Mouse (Mus musculus): ENCODE measurements around the gene Tubgcp4. TPM values are rescaled to one million over a fixed set of nuclear protein-coding genes. Genes with fewer than 3 reads are reported as not detected.

Gene Tubgcp4
- polyA plus RNA-seq, 1 experiment from 2014 or later = 58.6 TPM

DNA sequence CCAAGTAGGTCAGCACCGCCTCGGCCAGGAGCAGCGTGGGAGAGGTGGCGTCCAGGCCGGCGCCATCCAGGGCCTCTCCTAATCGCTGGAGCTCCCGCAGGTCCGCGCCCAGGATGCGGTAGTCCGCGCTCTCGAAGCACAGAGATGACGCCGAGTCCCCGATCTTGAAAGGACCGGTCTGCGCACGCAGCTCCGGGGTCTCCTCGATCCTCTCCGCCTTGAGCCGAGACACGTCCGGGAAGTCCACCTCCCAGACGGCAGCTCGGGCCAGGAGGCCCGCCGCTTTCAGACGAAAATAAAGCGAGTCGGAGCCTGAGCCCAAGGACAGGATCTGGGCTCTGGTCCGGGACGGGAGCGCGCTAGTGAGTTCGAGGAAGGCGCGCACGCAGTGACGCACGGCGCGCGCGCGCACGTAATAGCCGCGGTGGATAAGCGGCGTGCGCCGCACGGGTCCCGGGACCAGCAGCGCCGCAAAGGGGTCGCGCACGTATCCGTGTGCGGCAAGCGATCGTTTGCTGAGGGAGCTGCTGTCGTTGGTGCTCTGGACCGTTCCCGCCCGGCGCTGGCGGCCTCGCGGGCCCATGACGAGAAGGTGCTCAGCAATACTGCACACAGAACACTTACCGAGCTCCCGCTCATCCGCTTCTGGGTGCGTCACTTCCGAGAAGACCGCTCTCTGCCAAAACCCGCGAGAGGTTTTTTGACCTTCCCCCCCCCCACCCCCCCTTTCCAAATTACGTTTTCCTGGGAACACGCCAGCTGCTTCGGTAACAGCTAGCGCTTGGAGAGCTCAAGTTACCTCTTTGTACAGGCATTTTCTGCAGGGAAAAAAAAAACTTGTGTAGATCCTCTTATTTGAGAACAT, 30.2 kb upstream of the Tubgcp4 start, which contains the start of the genes Adal and Lcmt2:
Gene Adal, plus strand, starts transcription at position 411 of the 865 bp plus-strand sequence.
Gene Lcmt2, minus strand, starts transcription at position 636 of the 865 bp plus-strand sequence.
- peaks cover 15% of the 10 kb centered on the region for H3K4me1 ChIP-seq (ENCODE audit: control insufficient read depth, insufficient read depth, low read length)

DNA sequence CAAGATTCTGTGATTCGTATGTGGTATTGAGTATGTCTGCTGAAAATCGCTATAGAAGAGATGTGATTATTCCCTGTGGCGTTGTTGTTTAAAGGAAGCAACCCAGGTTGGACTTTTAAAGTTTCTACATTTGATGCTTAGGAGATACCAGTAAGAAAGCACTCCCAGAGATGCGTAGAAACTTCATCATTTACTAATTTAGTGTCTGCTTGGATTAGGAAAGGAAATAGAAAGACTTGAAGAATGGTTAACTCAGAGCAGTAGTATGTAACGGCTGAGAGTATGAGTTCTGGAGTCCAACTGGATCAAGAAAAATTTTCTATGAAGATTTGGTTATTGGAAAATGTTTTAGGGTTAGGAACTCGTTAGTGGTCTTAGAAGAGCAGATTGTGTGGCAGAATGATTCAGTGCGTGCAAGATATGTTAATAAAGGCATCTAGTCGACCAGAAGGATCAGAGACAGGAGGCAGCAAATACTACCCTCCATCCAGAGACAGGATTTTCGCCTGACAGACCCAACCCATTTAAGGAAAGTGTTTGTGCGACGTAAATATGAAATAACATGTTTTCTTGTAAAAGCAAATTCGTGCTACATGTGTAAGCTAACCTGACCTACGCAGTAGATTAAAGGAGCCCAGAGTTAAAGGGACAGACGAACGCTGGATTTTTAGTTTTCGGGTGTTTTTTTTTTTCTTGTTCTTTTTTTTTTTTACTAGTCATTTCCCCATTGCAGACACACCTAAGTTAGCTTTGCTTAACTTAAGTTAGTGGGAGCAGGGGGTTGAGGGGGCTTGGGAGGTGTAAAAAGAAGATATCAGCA, 29.0 kb upstream of the Tubgcp4 start:
- 69% methylated on average over 16 of the region's 16 CpGs for WGBS
- peaks cover 15% of the 10 kb centered on the region for H3K4me1 ChIP-seq (ENCODE audit: control insufficient read depth, insufficient read depth, low read length)

More for the DNA sequence above, 30.2 kb upstream of the Tubgcp4 start, which contains the start of the genes Adal and Lcmt2:
- Histone ChIP-seq H3K36me3 (ENCODE audit: control insufficient read depth, insufficient read depth, low read length) (peaks cover 12% of the 10 kb centered on the region; the same call in 1 of the 2 replicates), H3K4me2 (replicated peaks; ENCODE audit: low read depth, low read length) (peak within 1 kb of the TSS; percentile 96), H3K4me3 (ENCODE audit: low read depth, low read length) (peak within 1 kb of the TSS; percentile 57), H3K27ac (ENCODE audit: low read length) (peak within 1 kb of the TSS; percentile 98), H3K27me3 (ENCODE audit: control insufficient read depth, insufficient read depth, low read length) (no peaks in the 10 kb centered on the region), H3K9ac (replicated peaks; ENCODE audit: low read depth, low read length) (peak within 1 kb of the TSS; percentile 79), H3K9me3 (ENCODE audit: control insufficient read depth, low read depth, low read length) (0 out of 2 replicates have a peak, but pooled peaks cover 5% of the 10 kb centered on the region)
- under 1% methylated on average over 86 of the region's 87 CpGs for WGBS
- ATAC-seq (ENCODE audit: insufficient number of reproducible peaks, insufficient read depth, low FRiP score, low read depth) = peak; percentile 93

DNA sequence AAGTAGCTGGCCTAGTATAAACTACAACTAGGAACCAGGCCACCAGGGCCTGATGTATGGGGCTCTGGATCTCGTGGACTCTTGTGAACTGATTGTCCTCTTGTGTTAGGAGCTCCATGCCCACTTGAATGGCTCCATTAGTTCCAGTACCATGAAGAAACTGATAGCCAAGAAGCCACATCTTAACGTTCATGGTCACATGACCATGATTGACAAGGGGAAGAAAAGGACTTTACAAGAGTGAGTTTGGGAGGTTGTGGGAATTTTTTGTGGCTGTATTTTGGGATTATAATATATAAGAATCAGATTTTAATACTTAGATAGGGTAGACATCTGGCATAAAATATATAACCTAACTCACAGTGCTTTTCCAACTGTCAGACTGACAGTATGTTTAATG, 28.0 kb upstream of the Tubgcp4 start:
- H3K9ac ChIP-seq (replicated peaks; ENCODE audit: low read depth, low read length) = no peak overlapping the region
- H3K9me3 ChIP-seq (ENCODE audit: control insufficient read depth, low read depth, low read length) = 0 out of 2 replicates have a peak, but pooled peaks cover 5% of the 10 kb centered on the region
- H3K36me3 ChIP-seq (ENCODE audit: control insufficient read depth, insufficient read depth, low read length) = peaks cover 19% of the 10 kb centered on the region
- no peak for ATAC-seq (ENCODE audit: insufficient number of reproducible peaks, insufficient read depth, low FRiP score, low read depth)
- peaks cover 15% of the 10 kb centered on the region for H3K4me1 ChIP-seq (ENCODE audit: control insufficient read depth, insufficient read depth, low read length)
- H3K4me3 ChIP-seq (ENCODE audit: low read depth, low read length) = no peak overlapping the region
- no peak overlapping the region for H3K27ac ChIP-seq (ENCODE audit: low read length)
- H3K27me3 ChIP-seq (ENCODE audit: control insufficient read depth, insufficient read depth, low read length) = no peaks in the 10 kb centered on the region
- WGBS = 76% methylated on average over 2 of the region's 2 CpGs
- no peak overlapping the region for H3K4me2 ChIP-seq (replicated peaks; ENCODE audit: low read depth, low read length)

More for the DNA sequence above, 29.0 kb upstream of the Tubgcp4 start:
- Histone ChIP-seq H3K27me3 (ENCODE audit: control insufficient read depth, insufficient read depth, low read length) (no peaks in the 10 kb centered on the region), H3K4me2 (replicated peaks; ENCODE audit: low read depth, low read length) (peak overlapping the region; percentile 96), H3K9ac (replicated peaks; ENCODE audit: low read depth, low read length) (peak overlapping the region; percentile 79), H3K4me3 (ENCODE audit: low read depth, low read length) (peak overlapping the region; percentile 57), H3K36me3 (ENCODE audit: control insufficient read depth, insufficient read depth, low read length) (peaks cover 18% of the 10 kb centered on the region), H3K27ac (ENCODE audit: low read length) (peak overlapping the region; percentile 98), H3K9me3 (ENCODE audit: control insufficient read depth, low read depth, low read length) (0 out of 2 replicates have a peak, but pooled peaks cover 5% of the 10 kb centered on the region)
- no peak for ATAC-seq (ENCODE audit: insufficient number of reproducible peaks, insufficient read depth, low FRiP score, low read depth)

DNA sequence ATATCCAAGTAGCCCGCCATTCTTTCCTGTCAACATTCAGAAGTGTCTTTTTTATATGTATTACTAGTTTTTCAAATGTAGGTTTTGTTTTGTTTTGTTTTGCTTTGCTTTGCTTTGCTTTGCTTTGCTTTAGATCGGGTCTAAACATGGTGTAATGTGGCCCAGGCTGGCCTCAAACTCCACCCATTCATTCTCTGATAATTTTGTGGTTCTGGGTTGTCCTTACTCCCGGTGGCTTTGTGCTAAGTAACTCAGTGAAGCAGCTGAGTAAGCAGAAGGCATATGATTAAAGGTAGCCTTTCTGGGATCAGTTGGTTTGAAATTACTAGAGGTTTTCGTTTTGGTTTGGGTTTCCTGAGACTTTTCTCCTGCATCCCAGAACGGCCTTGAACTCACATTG, 20.8 kb upstream of the Tubgcp4 start:
- no peak for ATAC-seq (ENCODE audit: insufficient number of reproducible peaks, insufficient read depth, low FRiP score, low read depth)
- Histone ChIP-seq H3K4me1 (ENCODE audit: control insufficient read depth, insufficient read depth, low read length) (no peaks in the 10 kb centered on the region), H3K36me3 (ENCODE audit: control insufficient read depth, insufficient read depth, low read length) (peaks cover 20% of the 10 kb centered on the region), H3K27me3 (ENCODE audit: control insufficient read depth, insufficient read depth, low read length) (no peaks in the 10 kb centered on the region), H3K4me3 (ENCODE audit: low read depth, low read length) (no peak overlapping the region), H3K4me2 (replicated peaks; ENCODE audit: low read depth, low read length) (no peak overlapping the region), H3K27ac (ENCODE audit: low read length) (no peak overlapping the region), H3K9me3 (ENCODE audit: control insufficient read depth, low read depth, low read length) (no peaks in the 10 kb centered on the region), H3K9ac (replicated peaks; ENCODE audit: low read depth, low read length) (no peak overlapping the region)
- 87% methylated on average over 5 of the region's 5 CpGs for WGBS

DNA sequence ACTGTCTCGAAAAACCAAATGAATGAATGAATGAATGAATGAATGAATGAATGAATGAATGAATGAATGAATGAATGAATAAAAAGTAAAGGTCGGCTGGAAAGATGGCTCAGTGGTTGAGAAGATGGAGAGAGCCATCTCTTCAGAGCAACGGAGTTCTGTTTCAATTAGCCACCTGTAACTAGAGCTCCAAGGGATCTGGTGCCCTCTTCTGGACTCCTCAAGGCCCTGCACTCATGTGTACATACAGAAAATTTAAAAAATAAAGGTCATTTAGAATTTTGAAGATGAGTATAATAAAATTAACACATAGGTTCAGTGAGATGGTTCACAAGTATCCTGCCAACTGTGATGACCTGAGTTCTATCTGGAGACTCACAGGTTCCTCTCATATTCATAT, 17.4 kb upstream of the Tubgcp4 start:
- no peak overlapping the region for H3K27ac ChIP-seq (ENCODE audit: low read length)
- H3K36me3 ChIP-seq (ENCODE audit: control insufficient read depth, insufficient read depth, low read length) = peaks cover 14% of the 10 kb centered on the region
- H3K4me3 ChIP-seq (ENCODE audit: low read depth, low read length) = no peak overlapping the region
- H3K4me2 ChIP-seq (replicated peaks; ENCODE audit: low read depth, low read length) = no peak overlapping the region
- H3K4me1 ChIP-seq (ENCODE audit: control insufficient read depth, insufficient read depth, low read length) = no peaks in the 10 kb centered on the region
- WGBS = 89% methylated on average over 3 of the region's 3 CpGs
- H3K9me3 ChIP-seq (ENCODE audit: control insufficient read depth, low read depth, low read length) = no peaks in the 10 kb centered on the region
- H3K27me3 ChIP-seq (ENCODE audit: control insufficient read depth, insufficient read depth, low read length) = no peaks in the 10 kb centered on the region
- no peak overlapping the region for H3K9ac ChIP-seq (replicated peaks; ENCODE audit: low read depth, low read length)
- no peak for ATAC-seq (ENCODE audit: insufficient number of reproducible peaks, insufficient read depth, low FRiP score, low read depth)

DNA sequence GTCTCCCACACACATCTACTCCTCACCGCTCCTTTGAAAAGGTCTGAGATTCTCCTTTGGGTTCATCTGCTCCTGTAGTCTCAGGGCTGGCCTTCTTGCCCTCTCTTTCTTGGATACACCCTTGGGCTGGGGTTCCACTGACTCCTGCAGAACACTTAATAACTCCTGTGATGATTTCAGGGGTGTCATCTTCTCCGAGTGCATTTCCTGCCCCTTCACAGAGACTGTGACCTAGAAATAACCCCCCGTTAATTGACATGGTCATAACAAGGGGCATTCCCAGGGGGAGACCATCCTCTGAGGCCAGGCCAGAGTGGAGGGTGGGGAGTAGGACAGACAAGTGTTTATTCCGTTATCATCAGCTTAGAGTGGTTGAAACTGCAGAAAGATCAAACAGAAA, 1.3 kb upstream of the Tubgcp4 start:
- Histone ChIP-seq H3K27ac (ENCODE audit: low read length) (no peak overlapping the region), H3K4me1 (ENCODE audit: control insufficient read depth, insufficient read depth, low read length) (peaks cover 14% of the 10 kb centered on the region), H3K36me3 (ENCODE audit: control insufficient read depth, insufficient read depth, low read length) (peaks cover 16% of the 10 kb centered on the region), H3K4me2 (replicated peaks; ENCODE audit: low read depth, low read length) (peak overlapping the region; percentile 88), H3K4me3 (ENCODE audit: low read depth, low read length) (peak overlapping the region; percentile 93), H3K9me3 (ENCODE audit: control insufficient read depth, low read depth, low read length) (no peaks in the 10 kb centered on the region), H3K27me3 (ENCODE audit: control insufficient read depth, insufficient read depth, low read length) (no peaks in the 10 kb centered on the region), H3K9ac (replicated peaks; ENCODE audit: low read depth, low read length) (peak overlapping the region; percentile 52; the same call in 1 of the 2 replicates)
- WGBS = 42% methylated on average over 4 of the region's 4 CpGs
- ATAC-seq (ENCODE audit: insufficient number of reproducible peaks, insufficient read depth, low FRiP score, low read depth) = no peak

DNA sequence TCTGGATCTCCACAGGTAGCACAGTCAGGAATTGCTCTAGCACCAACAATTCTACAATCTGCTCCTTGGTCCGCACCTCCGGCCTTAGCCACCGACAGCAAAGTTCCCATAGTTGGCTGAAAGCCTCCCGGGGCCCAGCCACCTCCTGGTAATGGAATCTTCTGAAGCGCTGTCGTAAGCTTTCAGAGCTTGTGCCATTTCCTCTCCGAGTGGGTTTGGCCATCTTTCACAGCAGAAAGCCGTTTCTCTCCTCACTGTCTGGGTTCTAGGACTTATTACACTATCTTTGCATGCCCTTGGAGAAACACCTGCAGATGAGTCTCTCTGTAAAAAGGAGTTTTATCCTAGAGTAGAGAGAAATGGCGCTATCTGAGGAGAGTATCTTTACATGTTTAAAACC, 552 bp upstream of the Tubgcp4 start:
- peak overlapping the region; percentile 88 for H3K4me2 ChIP-seq (replicated peaks; ENCODE audit: low read depth, low read length)
- peak overlapping the region; percentile 66; the same call in 1 of the 2 replicates for H3K27ac ChIP-seq (ENCODE audit: low read length)
- H3K27me3 ChIP-seq (ENCODE audit: control insufficient read depth, insufficient read depth, low read length) = no peaks in the 10 kb centered on the region
- H3K9me3 ChIP-seq (ENCODE audit: control insufficient read depth, low read depth, low read length) = no peaks in the 10 kb centered on the region
- ATAC-seq (ENCODE audit: insufficient number of reproducible peaks, insufficient read depth, low FRiP score, low read depth) = no peak
- peaks cover 14% of the 10 kb centered on the region for H3K4me1 ChIP-seq (ENCODE audit: control insufficient read depth, insufficient read depth, low read length)
- peaks cover 21% of the 10 kb centered on the region for H3K36me3 ChIP-seq (ENCODE audit: control insufficient read depth, insufficient read depth, low read length)
- H3K4me3 ChIP-seq (ENCODE audit: low read depth, low read length) = peak overlapping the region; percentile 93
- peak overlapping the region; percentile 52 for H3K9ac ChIP-seq (replicated peaks; ENCODE audit: low read depth, low read length)
- 4% methylated on average over 9 of the region's 9 CpGs for WGBS

Data from stomach, embryonic 14.5 days (tissue).